Mouse (Mus musculus) heart, embryonic 16.5 days (tissue): ENCODE data around the gene Taf12. TPM values are rescaled to one million over a fixed set of nuclear protein-coding genes. Genes with fewer than 3 reads are reported as not detected.
A peak's percentile ranks its signal among the peaks of the same experiment; 100 is the strongest.

ENCODE experiments used
- ATAC-seq: fragments of 200-750 bp; cut with Nextera tagmentation; replicated peaks from 2 replicates; pipeline ENCODE4 v1.8.0; 2017; ENCODE audit warnings: moderate number of reproducible peaks; ENCODE audit not compliant: insufficient read depth, low FRiP score; ENCODE audit errors: extremely low read depth
- H3K27ac ChIP-seq: fragments of 300-500 bp; sonication (generic); 2 replicates; pipeline ENCODE4 v1.5.1; 2014; ENCODE audit warnings: mild to moderate bottlenecking, low read length, control low read depth, moderate library complexity
- H3K27me3 ChIP-seq: fragments of 300-500 bp; sonication (generic); 2 replicates; pipeline ENCODE4 v1.6.1; 2014; ENCODE audit warnings: low read length, mixed read lengths; ENCODE audit not compliant: control insufficient read depth, insufficient read depth
- H3K36me3 ChIP-seq: fragments of 300-500 bp; sonication (generic); 2 replicates; pipeline ENCODE4 v1.6.1; 2014; ENCODE audit not compliant: control insufficient read depth, insufficient read depth
- H3K4me1 ChIP-seq: fragments of 300-500 bp; sonication (generic); 2 replicates; pipeline ENCODE4 v1.6.1; 2014; ENCODE audit warnings: low read length, mixed read lengths; ENCODE audit not compliant: control insufficient read depth, insufficient read depth
- H3K4me2 ChIP-seq: fragments of 300-500 bp; sonication (generic); 2 replicates; pipeline ENCODE4 v1.6.1; 2014; ENCODE audit warnings: low read depth, mild to moderate bottlenecking, control low read depth, low read length
- H3K4me3 ChIP-seq: fragments of 300-500 bp; sonication (generic); 2 replicates; pipeline ENCODE4 v1.5.1; 2014; ENCODE audit warnings: mild to moderate bottlenecking, control low read depth, low read length
- H3K9ac ChIP-seq: fragments of 300-500 bp; sonication (generic); 2 replicates; pipeline ENCODE4 v1.6.1; 2014; ENCODE audit warnings: low read length, control low read depth
- H3K9me3 ChIP-seq: fragments of 300-500 bp; sonication (generic); replicated peaks from 2 replicates; pipeline ENCODE4 v1.6.1; 2016; ENCODE audit warnings: low read length; ENCODE audit not compliant: control insufficient read depth
- WGBS: fragments of 180-500 bp; shearing (Covaris S2); extraction: QIAGEN DNeasy Blood & Tissue Kit; methylation state at CpG from one replicate; pipeline ENCODE4 v1.1.7; 2014; 5-methylcytosine and 5-hydroxymethylcytosine counted together
- polyA plus RNA-seq: library from polyadenylated mRNA; unstranded; fragments of >200 nt; fragmentation: Nextera tagmentation; extraction: Ambion mirVana; gene quantifications from 2 replicates; pipeline ENCODE4 v1.2.1, GENCODE M21; 2015

Taf12 gene
- polyA plus RNA-seq, 1 experiment from 2014 or later = 35.3 TPM

DNA sequence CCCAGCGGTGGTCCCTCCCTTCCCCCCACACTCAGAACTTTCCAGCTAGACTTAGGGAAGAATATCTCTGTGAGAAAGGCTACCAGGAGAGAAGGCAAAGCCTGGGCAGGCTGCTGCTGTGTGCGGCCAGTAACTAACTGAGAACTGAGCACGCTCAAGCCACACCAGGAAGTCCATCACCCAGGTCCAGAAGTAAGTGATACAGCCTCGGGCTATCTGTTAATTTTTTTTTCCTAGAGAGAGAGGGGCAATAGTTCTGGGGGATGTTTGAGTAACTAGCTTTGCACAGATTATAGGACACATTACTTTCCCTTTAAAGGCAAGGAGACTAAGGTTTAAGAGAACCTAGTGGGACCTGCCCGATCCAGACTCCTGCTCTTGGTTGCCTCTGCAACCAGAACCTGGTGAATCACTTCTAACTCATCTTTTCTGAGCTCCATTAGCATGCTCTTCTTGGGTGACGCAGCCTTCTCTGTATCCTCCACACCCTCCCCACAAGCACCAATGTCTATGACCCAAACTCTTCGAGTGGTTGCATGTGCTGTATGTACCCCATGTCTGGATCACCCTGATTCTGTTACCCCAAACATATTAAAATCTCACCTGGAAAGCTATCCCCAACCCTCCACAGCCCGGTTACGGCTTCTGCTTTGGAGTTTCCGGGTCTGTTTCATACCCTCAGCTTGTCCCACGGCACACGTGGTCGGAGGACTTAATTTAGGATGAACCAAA lies 70.4 kb downstream of the Taf12 start:
- Histone ChIP-seq H3K9me3 (no peaks in the 10 kb centered on the region), H3K9ac (peak overlapping the region; percentile 85), H3K4me3 (peak overlapping the region; percentile 75), H3K4me1 (peaks cover 14% of the 10 kb centered on the region), H3K36me3 (peaks cover 2% of the 10 kb centered on the region; the same call in 1 of the 2 replicates), H3K27me3 (no peaks in the 10 kb centered on the region), H3K27ac (no peak overlapping the region; the same call in 1 of the 2 replicates), H3K4me2 (peak overlapping the region; percentile 84)
- WGBS = 6% methylated on average over 13 of the region's 13 CpGs
- ATAC-seq = no peak

Other genes with a start within 250 kb of the Taf12 start
- gene Gm10300, start 199.7 kb upstream of the Taf12 start, polyA plus RNA-seq = 0.05 and 0.10 TPM in 2 replicates
- 67.4 and 68.6 TPM in 2 replicates for gene Epb41, start 199.1 kb upstream of the Taf12 start, polyA plus RNA-seq
- 0.58 and 0.96 TPM in 2 replicates for gene Oprd1, start 129.9 kb upstream of the Taf12 start, polyA plus RNA-seq
- 61.6 and 61.7 TPM in 2 replicates for gene Ythdf2, start 62.1 kb upstream of the Taf12 start, polyA plus RNA-seq
- 26.8 TPM in 2 replicates for gene Gmeb1, start 12.8 kb upstream of the Taf12 start, polyA plus RNA-seq
- 2.1 and 2.6 TPM in 2 replicates for gene Rab42, start 29.0 kb downstream of the Taf12 start, polyA plus RNA-seq
- gene Trnau1ap, start 55.2 kb downstream of the Taf12 start, polyA plus RNA-seq = 71.5 and 72.2 TPM in 2 replicates
- 41.7 and 44.4 TPM in 2 replicates for gene Rcc1, start 79.2 kb downstream of the Taf12 start, polyA plus RNA-seq
- gene Phactr4, start 148.1 kb downstream of the Taf12 start, polyA plus RNA-seq = 15.8 and 16.5 TPM in 2 replicates
- gene Med18, start 189.5 kb downstream of the Taf12 start, polyA plus RNA-seq = 14.5 and 15.9 TPM in 2 replicates
- 5.9 and 7.2 TPM in 2 replicates for gene Sesn2, start 236.1 kb downstream of the Taf12 start, polyA plus RNA-seq